Mouse (Mus musculus) CH12.LX (cell line): ENCODE data around the gene Lamp1.

Experiments
- CTCF ChIP-seq, 2 experiments: IDR thresholded peaks in 1 of 2; conservative IDR thresholded peaks in 1 of 2; 2 replicates each; pipeline ENCODE4 v1.5.1; 2011 to 2012; ENCODE audit warnings: low read depth in 2 of 2, low read length in 2 of 2, improper control_type of control experiment in 1 of 2, inconsistent platforms in 1 of 2, mild to moderate bottlenecking in 1 of 2, moderate library complexity in 1 of 2
- JUND ChIP-seq: conservative IDR thresholded peaks from 2 replicates; pipeline ENCODE4 v1.6.1; 2011; ENCODE audit warnings: low read depth, low read length, improper control_type of control experiment
- KAT2A ChIP-seq: IDR thresholded peaks from 2 replicates; pipeline ENCODE4 v1.6.1; 2012; ENCODE audit warnings: low read length, improper control_type of control experiment, inconsistent platforms; ENCODE audit not compliant: insufficient replicate concordance
- MXI1 ChIP-seq: IDR thresholded peaks from 2 replicates; pipeline ENCODE4 v1.6.1; 2011; ENCODE audit warnings: mild to moderate bottlenecking, low read depth, low read length, improper control_type of control experiment
- POLR2A ChIP-seq: IDR thresholded peaks from 2 replicates; pipeline ENCODE4 v1.6.1; 2011; ENCODE audit warnings: low read depth, mild to moderate bottlenecking, improper control_type of control experiment, low read length
- RAD21 ChIP-seq: IDR thresholded peaks from 2 replicates; pipeline ENCODE4 v1.6.1; 2011; ENCODE audit warnings: low read depth, mild to moderate bottlenecking, low read length, improper control_type of control experiment, moderate library complexity
- RCOR1 ChIP-seq: conservative IDR thresholded peaks from 2 replicates; pipeline ENCODE4 v1.6.1; 2012; ENCODE audit warnings: low read depth, mild to moderate bottlenecking, inconsistent platforms, low read length, improper control_type of control experiment
- SMC3 ChIP-seq: IDR thresholded peaks from 2 replicates; pipeline ENCODE4 v1.6.1; 2011; ENCODE audit warnings: low read depth, low read length, improper control_type of control experiment
- TCF12 ChIP-seq: IDR thresholded peaks from 2 replicates; pipeline ENCODE4 v1.6.1; 2014; ENCODE audit warnings: low read depth, mild to moderate bottlenecking, inconsistent platforms, low read length, improper control_type of control experiment
- UBTF ChIP-seq: IDR thresholded peaks from 2 replicates; pipeline ENCODE4 v1.6.1; 2012; ENCODE audit warnings: low read depth, mild to moderate bottlenecking, inconsistent platforms, low read length, improper control_type of control experiment, moderate library complexity
- USF2 ChIP-seq: conservative IDR thresholded peaks from 2 replicates; pipeline ENCODE4 v1.6.1; 2011; ENCODE audit warnings: low read depth, low read length, improper control_type of control experiment

DNA sequence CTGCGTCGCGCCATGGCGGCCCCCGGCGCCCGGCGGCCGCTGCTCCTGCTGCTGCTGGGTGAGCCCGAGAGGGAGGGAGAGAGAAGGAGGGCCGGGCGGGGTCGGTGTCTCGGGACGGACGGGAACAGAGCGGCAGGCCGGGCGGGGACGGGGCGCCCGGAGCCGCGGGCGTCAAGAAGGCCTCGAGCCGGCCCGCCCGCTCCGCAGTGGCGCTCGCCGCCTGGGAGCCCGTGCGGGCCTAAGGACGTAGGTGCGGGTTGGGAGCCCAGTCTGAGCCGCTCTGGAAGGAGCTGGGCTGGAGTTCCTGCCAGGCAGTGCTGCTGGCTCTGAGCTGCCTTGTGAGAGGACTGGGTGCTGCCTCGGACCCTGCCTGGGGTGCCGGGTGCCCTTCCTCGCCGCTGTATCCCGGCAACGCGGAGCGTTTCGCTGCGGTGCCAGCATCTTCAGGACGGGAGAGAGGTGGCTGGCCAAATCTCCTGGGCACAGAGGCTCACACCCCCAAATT, 468 bp downstream of the Lamp1 start:
- TF ChIP-seq RCOR1 (no peak), TCF12 (no peak), KAT2A (no peak), CTCF (conservative IDR thresholded peaks at IDR 0.05 in 1 of 2, IDR thresholded peaks at IDR 0.05 in 1 of 2; ENCODE audit: low read depth in 2 of 2, low read length in 2 of 2) (no peak), SMC3 (no peak), POLR2A (no peak), RAD21 (no peak), JUND (no peak), USF2 (no peak), UBTF (0 out of 2 replicates have a peak, but pooled peaks have one; percentile 49), MXI1 (no peak)
